Mouse (Mus musculus) adrenal gland, postnatal 14 days (tissue): ENCODE measurements at regions not wholly inside any gene's neighbourhood (a gene's known extent, or its start where the extent isn't known, plus 50 kb on each side); places are given as distances from the start of the nearest gene placed in this dataset.

Source experiments
- DNase-seq: peaks from one replicate; pipeline ENCODE4 v3.0.0; 2021; ENCODE audit warnings: mixed read lengths

- no peak for DNase-seq
These were observed 572.6 kb upstream of the Robo2 start for GRCm38 (mm10) chr16:74984207-74984606.

- DNase-seq = no peak
These were observed 554.5 kb upstream of the Robo2 start for GRCm38 (mm10) chr16:74966099-74966498.

- no peak for DNase-seq
These were observed 518.1 kb upstream of the Robo2 start for GRCm38 (mm10) chr16:74929739-74930138.

- DNase-seq = peak; percentile 12
These were observed 489.2 kb upstream of the Robo2 start for GRCm38 (mm10) chr16:74900835-74901234.

- DNase-seq = no peak
These were observed 476.1 kb upstream of the Robo2 start for GRCm38 (mm10) chr16:74887724-74888123.

GRCm38 (mm10) chr16:74878603-74879002 is 467.0 kb upstream of the Robo2 start:
- DNase-seq = no peak

GRCm38 (mm10) chr16:74873756-74874155 is 462.1 kb upstream of the Robo2 start:
- no peak for DNase-seq

GRCm38 (mm10) chr16:74857752-74858151 is 446.1 kb upstream of the Robo2 start:
- no peak for DNase-seq

GRCm38 (mm10) chr16:74840006-74840405 is 428.4 kb upstream of the Robo2 start:
- DNase-seq = no peak

- no peak for DNase-seq
These were observed 402.8 kb upstream of the Robo2 start for GRCm38 (mm10) chr16:74814386-74814785.

GRCm38 (mm10) chr16:74809154-74809825 is 397.7 kb upstream of the Robo2 start:
- DNase-seq = no peak

- no peak for DNase-seq
These were observed 395.1 kb upstream of the Robo2 start for GRCm38 (mm10) chr16:74806775-74807174.

GRCm38 (mm10) chr16:74801296-74801695 is 389.7 kb upstream of the Robo2 start:
- peak; percentile 55 for DNase-seq

GRCm38 (mm10) chr16:74796303-74796653 is 384.7 kb upstream of the Robo2 start:
- no peak for DNase-seq

GRCm38 (mm10) chr16:74795360-74796302 is 384.0 kb upstream of the Robo2 start:
- DNase-seq = no peak

GRCm38 (mm10) chr16:74785365-74786119 is 373.9 kb upstream of the Robo2 start:
- DNase-seq = no peak

- DNase-seq = no peak
These were observed 368.8 kb upstream of the Robo2 start for GRCm38 (mm10) chr16:74780388-74780787.

- DNase-seq = no peak
These were observed 356.6 kb upstream of the Robo2 start for GRCm38 (mm10) chr16:74768264-74768663.

GRCm38 (mm10) chr16:74756720-74757345 is 345.2 kb upstream of the Robo2 start:
- DNase-seq = no peak

GRCm38 (mm10) chr16:74750900-74751299 is 339.3 kb upstream of the Robo2 start:
- DNase-seq = no peak

GRCm38 (mm10) chr16:74749006-74749405 is 337.4 kb upstream of the Robo2 start:
- no peak for DNase-seq

- no peak for DNase-seq
These were observed 331.9 kb upstream of the Robo2 start for GRCm38 (mm10) chr16:74743512-74743911.
